Mouse (Mus musculus): Measurements from ENCODE around the gene Prkcb. TPM values are rescaled to one million over a fixed set of nuclear protein-coding genes. Genes with fewer than 3 reads are reported as not detected.

The Prkcb gene
- total RNA-seq, 2 experiments from 2014 or later = 2.1 to 3.0 TPM

DNA sequence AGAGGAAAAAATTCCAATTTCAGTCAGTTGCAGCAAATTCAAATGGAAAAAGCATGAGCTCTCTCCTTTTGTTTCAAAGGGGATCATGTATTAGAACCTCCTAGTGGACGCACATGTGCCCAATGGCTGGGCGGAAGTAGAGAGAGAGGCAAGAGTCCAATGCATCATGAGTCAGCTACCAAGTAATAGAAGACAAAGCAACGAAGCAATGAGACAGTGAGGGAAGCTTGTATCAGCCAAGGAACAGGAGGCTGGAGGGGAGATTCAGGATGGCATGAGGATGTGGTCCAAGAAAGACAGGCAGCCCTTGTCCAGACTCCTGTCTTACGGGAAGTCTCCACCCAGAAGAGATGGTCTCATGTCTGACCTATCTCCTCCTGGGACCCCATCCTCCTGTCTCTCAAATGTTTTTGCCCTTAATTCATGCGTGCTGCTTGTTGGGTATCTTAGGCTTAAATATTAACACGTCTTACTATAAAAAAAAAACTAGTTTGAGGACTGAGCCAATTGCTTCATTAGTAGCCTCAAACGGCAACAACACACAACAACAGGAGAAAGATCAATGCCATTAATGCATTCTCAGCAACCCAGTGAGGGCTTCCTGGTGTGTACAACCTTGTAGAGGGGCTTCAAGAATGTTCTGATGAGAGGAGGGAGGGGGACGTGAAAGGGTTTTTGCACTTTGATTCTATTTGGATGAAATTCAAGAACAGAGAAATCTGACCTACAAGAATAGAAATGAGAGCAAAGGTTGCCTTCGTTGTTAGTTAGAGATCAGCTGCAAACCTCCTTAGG lies 245.2 kb downstream of the Prkcb start:
- no peak for DNase-seq

DNA sequence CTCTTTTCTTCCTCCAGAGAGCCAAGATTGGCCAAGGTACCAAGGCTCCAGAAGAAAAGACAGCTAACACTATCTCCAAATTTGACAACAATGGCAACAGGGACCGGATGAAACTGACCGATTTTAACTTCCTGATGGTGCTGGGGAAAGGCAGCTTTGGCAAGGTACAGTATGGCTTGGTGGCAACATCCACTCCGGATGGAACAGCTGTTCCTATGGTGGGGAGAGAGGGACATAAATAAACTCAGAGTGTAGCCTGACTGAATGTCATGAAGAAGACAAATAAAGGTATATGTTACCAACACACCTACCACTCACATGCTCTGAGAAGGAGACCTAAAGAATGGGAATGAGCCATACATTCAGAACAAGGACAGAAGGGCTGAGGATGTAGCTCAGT lies 256.1 kb downstream of the Prkcb start:
- no peak for DNase-seq

DNA sequence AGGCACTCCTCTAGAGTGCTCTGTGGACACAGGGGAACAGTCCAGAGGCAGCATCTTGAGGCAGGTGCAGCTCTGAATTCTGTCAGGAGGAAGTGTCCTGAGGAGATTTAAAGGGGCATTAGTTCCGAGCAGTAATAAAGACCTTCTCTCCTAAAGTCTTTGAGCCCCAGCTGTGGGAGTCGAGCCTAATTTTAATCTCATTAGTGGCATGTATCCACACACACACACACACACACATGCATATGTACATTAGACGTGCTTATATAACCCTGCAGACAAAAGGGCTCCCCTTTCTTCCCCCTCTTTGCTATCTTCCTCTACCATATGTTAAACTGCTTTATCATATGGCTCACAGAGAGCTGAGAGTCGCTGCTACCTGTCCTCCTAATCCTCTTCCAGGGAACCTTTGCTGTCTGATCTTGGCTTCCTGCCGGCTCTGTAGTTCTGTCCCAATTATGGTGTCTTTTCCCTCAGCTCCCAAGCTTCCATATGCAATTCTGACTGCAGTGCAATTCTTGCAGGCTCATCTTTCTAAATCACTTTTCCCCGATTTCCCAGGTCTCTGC lies 268.1 kb downstream of the Prkcb start:
- no peak for DNase-seq

DNA sequence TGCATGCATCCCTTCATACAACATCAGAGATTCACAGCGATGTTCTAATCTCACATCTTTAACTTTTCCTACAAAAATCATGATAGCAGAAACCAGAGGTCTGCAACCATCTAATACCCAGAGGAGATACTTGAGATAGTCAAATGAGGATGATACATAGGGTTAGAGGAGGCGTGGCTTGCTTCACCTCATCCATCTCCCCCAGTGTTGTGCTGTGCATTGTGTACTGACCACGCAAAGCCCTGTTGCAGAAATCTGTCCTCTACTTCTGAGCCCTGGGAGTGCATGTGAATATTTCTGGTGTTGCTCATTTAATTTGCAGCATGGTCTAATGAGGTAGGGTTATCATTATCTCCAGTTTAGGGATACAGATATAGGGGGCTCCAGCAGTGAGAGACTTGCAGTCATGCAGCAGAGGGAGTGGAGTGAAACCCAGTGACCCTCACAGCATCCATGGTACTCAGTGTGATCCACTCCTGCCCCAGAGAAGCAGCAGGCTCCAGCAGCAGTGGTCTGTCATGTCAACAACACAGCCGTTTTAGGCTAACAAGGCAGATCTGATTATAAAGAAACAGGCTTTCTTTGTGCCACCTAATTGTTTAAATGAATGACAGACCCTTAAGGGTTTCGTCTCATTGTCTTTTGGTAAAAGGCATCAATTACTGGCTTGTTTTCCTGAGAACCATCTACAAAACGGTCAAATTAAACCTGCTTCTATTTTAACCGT lies 269.7 kb downstream of the Prkcb start:
- no peak for DNase-seq

DNA sequence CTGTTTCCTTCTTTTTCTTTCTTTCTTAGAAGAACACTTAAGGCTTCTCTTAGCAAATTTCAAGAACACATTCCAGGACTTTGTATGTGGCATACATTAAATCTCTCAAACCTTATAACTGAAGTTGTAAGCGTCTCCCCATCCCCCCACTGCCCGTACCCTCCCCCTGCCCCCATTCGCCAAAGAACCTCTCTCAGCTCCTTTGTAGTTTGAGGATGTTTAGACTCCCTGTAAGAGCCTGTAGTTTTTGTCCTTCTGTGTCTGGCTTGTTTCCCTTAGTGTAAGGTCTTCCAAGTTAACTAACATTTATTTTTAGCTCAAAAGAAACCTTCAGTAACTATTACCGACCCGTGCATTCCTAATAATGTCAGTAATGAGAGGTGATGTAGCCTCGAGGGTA lies 270.4 kb downstream of the Prkcb start:
- DNase-seq = no peak

DNA sequence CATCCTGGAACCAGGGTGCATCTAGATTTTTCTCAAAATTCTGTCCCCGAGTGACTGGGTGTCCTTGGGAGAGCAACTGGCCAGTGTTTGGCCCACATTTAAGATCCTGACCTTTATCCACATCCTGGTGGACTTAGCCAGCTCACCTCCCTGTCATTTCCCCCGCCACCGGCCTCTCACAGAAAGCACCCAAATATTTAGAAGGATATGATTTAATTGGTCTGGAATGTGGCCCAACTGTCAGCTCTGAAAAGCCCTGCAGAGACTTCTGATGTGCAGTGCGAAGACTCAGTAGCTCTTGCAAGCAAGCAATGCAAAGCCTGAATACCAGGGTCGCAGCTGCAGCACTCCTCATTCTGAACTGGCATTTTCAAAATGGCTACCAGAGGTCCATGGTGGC lies 274.0 kb downstream of the Prkcb start:
- peak; percentile 5 for DNase-seq

DNA sequence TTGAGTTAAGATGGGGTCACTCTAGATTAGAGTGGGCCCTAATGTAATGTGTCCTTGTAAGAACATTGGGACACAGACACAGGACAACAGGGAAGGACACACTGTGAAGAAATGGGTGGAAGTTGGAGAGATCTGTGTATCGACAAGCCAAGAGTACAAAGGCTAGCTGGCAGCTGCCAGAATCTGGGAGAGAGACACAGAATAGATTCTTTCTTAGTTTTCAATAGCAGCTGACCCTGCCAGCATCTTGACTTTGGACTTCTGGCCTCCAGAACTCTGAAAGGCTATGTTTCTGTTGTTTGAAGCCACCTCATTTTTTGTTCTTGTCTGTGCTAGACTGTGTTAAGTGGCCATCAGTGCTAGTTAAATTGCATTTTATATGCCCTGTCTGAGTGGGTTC lies 276.8 kb downstream of the Prkcb start:
- no peak for DNase-seq

DNA sequence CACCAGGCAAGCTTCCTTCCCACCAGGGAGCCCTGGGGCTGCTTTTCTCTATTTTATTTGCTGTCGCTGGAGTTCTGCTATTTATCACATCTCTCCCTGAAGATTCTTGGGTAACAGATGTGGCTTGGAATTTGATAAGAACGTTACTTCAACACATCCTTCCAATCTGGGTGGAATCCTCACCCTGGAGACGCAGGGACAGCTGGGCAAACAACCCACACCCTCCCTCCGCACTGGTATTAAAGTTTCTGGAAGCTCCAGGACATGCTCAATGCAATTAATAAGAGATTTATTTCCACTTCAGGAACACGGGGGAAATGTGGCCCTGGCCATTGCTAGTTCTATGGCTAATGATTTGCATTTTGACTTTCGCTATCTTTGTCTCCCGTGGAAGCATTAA lies 277.5 kb downstream of the Prkcb start:
- no peak for DNase-seq

DNA sequence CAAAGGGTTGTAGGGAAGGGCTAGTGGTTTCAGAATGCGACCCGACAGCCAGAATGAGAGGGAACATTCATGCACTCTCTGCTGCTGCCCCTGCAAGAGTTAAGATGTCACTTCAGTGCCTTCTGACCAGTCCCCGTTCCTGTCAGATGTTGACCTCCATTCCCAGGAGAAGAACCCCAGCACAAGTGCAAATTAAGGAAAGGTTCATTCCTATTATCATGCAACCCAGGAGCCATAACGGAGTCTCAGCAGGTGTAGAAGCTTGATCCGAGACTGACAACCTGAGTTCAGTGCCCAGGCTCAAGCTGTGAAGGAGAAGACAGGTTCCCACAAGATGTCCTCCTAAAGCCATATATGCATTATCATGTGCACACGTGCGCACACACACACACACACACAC lies 280.2 kb downstream of the Prkcb start:
- DNase-seq = no peak

DNA sequence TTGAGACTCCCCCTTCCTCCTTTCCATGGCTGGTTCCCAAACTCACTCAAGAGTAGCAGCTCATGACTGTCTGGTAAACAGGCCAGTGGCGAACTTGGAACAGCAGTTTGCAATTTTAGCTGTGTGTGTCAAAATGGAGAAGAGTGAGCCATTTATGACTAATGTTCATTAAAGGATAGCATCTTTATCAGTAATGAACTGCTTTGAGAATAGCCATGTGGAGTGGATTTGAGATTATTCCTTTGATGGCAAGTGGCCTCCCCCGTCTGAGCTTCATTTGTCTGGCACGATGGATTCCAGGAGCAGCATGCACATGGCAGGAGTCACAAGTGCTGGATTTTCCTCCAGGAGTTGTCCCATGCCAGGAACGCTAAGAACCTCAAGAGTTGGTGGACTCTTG lies 281.9 kb downstream of the Prkcb start:
- no peak for DNase-seq

DNA sequence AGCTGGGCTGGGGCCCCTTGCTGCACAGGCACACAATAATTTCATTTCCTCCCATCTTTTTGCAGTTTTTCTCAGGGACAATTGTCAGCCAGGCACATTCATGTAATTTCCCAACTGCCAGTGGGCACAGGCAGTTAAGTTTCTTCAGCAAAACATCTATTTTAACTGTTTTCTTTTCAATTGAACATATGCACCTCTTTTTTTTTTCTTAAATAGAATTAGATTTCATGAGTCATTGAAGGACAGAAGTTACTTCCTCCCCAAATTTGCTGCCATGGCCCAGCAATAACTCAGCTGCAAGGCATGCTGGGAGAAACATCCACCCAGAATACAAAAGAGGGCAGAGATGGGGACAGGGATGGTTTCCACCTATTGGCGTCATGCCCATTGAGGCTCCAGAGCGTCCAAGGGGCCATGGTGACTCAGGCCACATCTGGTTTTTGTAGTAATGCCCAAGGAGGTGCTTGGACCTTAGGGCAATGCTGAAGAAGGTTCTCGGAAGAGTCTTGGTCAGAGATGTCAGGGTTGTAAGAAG lies 284.6 kb downstream of the Prkcb start:
- DNase-seq = no peak

DNA sequence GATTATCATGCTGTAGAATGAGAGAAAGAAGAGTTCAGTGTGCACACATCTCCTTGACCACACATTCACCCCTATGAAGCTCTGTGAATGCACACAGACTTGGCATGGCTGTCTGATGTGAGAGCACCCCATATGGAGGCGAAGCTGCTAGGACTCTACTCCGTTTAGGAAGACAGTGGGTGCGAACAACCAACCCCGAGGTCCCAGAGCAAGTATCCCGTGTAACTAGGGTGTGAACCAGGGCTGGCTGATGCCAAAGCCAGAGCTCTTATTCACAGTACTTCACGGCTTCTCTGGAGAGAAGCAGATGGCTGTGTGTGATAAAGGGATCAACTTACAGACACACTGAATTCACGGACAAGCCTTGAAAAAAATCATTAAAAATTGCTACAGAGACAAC lies 285.9 kb downstream of the Prkcb start:
- no peak for DNase-seq

DNA sequence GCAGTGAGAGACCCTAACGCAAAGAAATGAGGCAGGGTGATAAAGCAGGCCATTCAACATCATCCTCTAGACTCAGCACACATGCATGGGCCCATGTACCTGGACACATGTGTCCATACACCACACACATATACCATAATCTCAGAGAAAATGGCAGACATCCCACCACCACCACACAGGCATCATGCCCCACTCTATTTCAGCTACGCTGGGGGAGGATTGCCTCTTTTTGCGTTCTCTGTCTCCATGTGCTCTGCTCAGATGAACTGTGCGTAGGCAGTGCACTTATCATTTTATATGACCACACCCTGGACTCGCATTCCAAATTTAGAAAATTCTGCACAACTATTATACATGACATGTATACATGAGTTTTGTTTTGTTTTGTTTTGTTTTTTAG lies 286.5 kb downstream of the Prkcb start:
- no peak for DNase-seq

DNA sequence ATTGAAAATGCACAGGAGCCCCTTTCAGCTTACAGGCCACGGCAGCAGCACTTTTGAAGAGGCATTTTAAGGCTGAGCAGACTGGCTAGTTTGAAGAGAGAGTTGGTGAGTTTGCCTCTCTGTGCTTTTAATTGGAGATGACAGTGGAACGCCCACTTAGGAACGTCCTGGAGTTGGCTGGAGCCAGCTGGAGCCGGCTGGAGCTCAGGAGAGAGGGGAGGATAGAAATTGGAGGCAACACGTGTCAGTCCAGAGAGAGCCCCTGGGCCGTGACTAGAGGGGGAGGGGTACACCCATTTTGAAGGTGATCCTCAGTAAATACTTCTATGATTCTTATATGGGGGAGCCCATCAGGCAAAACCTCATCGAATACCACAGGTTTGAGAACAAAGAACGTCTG lies 287.0 kb downstream of the Prkcb start:
- peak; percentile 25 for DNase-seq

DNA sequence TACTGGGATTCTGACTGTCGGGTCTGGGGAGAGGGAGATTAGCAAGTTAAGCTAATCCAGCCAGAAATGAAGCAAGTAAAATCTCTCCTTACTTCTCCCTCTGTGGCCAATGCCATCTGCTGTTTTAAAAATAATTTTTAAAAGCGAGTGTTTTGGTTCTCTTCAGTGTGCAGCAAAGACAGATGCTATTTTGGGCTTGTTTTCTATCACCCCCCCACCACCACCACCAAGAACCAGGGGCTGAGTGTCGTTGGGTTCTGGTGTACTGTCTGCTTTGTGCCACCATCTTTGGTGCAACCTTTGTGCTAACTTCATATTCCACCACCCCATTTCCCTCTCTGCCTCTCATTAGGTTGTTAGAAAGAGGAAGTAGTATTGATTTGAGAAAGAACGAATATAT lies 289.0 kb downstream of the Prkcb start:
- DNase-seq = no peak

DNA sequence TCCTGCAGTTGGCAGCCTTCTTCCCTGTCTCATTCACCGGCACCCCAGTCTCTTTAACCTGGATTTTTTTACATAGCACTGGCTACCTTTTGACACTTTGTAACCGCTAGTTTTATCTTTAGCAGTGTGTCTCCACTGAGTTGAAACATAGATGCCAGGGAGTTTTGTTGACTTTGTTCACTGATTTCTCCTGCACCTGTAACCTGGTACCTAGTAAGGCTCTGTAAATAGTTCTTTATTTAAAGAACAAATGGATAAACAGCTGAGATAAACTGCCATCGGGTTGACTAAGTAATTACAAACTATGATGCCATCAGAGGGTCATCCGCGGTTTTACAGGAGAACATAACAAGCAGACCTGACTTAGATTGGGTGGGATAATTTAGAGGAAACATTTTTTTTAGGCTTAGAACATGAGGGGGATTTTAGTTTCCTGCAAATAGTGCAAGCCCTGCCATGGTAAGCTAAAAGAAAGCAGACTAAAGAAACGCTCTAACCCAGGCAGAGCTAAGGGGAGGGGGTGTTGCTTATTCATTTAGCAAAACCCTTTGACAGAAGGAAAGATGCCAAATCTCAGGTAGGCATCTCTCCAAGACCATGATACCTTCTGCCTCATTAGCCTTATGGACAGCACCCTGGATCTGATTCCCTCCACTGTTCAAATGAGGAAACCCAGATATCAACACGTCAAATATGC lies 291.1 kb downstream of the Prkcb start:
- no peak for DNase-seq

DNA sequence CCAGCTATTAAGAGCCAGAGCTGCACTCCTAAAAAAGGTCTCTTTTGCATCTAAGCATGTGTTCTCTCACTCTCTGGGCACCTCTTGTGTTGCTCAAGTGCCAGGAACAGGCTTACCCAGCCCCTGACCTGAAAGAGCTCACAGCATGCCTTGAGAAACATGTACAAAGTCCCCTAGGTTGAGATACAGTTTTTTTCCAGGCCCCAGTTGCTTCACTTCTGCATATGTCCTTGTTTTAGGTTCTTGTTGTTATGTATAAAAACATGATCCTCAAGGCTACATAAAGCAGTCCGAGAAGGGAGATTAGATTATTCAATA lies 291.6 kb downstream of the Prkcb start:
- no peak for DNase-seq

DNA sequence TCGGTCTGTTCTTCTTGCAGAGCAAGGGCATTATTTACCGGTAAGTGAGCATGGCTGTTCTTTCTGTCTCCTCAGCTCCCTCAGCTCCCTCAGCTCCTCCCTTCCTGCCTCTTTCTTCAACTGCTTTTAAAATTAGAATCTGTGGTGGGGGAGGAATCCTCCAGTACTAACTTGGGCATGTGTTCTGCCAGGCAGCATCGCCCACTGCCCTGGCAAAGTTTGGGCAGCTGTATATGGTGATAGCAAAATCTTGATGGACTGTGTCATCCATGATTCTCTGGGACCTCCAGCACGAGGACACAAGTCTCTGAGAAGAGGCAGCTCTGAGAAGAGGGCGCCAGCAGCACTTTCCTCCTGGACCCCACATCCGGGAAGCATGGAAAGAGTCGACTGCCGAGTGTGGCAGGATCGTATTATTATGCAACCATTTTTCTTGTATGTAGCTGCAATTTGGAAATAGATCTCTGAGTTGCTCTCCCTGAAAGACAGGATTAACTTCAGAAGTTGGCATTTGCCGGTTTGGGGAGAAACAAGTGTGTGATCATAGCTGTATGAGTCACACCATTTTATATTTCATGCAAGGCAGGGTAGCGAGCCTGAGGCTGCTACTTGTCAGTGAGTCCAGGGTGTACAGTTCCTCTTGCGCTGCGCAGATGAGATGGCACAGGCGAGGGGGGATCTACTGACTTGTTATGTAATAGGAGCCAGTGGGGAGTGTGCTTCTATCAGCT lies 296.0 kb downstream of the Prkcb start:
- no peak for DNase-seq

DNA sequence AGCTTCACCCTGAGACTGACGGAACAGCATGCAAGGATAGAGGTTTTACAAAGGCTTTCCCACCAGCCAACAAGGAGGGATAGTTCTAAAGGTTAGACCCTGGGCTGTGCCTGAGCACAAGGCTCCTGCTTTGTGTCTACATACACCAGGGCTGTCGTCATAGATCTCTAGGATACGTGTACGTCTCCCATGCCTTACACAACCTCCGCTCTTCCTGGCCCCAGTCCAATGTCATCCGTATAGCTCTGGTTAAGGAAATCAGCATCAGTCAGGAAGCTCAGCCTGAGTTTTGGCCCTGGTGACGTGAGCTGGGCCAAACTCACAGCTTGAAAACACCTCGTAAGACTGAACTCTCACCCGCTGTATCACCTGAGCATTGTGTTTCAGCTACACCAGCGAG lies 307.3 kb downstream of the Prkcb start:
- peak; percentile 6 for DNase-seq

DNA sequence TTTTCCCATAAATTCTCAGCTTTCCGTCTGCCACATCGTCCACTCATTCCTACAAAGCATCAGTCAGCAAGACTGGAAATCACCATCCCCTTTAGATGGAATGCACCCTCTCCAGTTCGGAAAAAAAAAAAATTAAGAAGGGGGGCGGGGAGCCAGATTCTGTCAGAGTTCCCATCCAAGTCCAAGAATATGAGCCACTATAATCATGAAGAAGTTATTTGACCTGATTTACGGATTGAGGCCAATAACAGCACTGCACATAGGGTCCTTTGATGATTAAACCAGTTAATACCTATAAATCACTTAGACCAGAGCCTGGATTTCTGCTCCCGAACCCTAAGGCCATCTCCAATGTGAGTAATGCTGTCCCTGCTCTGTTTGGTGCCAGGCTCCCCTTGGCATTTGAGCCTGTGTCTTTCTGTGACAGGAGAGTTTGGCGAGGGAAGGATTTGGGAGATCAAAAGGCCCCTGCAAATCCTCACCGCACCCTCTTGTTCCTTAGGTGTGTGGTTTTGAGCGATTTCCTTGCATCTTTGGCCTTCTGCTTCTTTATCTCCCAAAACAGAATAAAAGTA lies 308.1 kb downstream of the Prkcb start:
- DNase-seq = no peak

DNA sequence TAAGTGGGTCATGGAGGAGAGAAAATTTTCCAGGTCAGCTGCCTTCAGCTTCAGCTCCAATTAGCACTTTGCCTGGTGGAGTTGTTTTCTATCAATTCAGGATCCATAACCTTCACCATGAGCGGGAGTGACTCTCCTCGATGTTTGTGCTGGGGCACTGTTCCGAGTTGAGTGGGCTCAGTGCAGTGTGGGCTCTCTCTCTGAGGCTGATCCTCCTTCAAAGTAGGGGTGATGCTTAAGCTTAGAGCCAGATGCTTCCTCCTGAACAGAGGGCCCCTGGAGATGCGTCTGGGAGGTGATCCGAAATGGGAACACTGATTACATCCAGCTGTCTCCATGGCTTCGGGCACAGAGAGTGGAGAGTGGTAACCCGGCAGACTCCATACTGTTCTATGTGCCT lies 308.8 kb downstream of the Prkcb start:
- DNase-seq = no peak

DNA sequence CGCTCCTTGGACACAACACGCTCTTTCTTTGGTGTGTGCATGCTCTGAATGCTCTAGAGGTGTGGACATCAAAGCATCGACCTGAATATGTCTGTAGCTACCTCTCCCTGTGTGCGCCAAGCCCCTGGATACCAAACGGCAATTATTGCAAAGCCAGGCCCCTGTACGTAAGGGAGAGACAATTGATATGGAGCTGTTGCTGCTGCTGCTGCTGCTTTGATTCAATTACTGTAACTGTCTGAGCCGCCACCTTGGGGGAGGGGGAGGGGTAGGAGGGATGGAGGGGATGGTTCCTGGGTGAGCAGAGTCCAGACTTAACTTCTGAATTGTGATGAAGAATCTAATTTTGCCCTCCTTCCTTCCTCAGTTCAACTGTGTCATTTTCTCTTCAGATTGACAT lies 312.3 kb downstream of the Prkcb start:
- no peak for DNase-seq

All from heart, postnatal 4 days (tissue).